Mouse (Mus musculus) testis, adult 2 months (tissue): ENCODE data around the gene Serinc5. TPM values are rescaled to one million over a fixed set of nuclear protein-coding genes. Genes with fewer than 3 reads are reported as not detected.

Source experiments
- H3K27ac ChIP-seq: fragments of 200-500 bp; 2 replicates; pipeline ENCODE4 v1.5.1; 2012; ENCODE audit warnings: low read depth, low read length; ENCODE audit not compliant: control insufficient read depth, insufficient read depth
- H3K27me3 ChIP-seq: fragments of 200-500 bp; 2 replicates; pipeline ENCODE4 v1.6.1; 2012; ENCODE audit warnings: mild to moderate bottlenecking, low read length, moderate library complexity; ENCODE audit not compliant: control insufficient read depth, insufficient read depth
- H3K36me3 ChIP-seq: fragments of 200-500 bp; 2 replicates; pipeline ENCODE4 v1.6.1; 2012; ENCODE audit warnings: mild to moderate bottlenecking, low read length; ENCODE audit not compliant: control insufficient read depth, insufficient read depth
- H3K4me1 ChIP-seq: fragments of 200-500 bp; 2 replicates; pipeline ENCODE4 v1.6.1; 2012; ENCODE audit warnings: low read length; ENCODE audit not compliant: control insufficient read depth, insufficient read depth
- H3K4me3 ChIP-seq: fragments of 200-500 bp; 2 replicates; pipeline ENCODE4 v1.5.1; 2012; ENCODE audit warnings: low read depth, mild to moderate bottlenecking, low read length, moderate library complexity, mixed read lengths; ENCODE audit not compliant: control insufficient read depth
- CTCF ChIP-seq: fragments of 200-500 bp; IDR thresholded peaks from 2 replicates; pipeline ENCODE4 v1.5.1; 2012; ENCODE audit warnings: low read depth, mild to moderate bottlenecking, inconsistent platforms, low read length, moderate library complexity; ENCODE audit not compliant: control insufficient read depth, insufficient read depth, insufficient replicate concordance
- POLR2A ChIP-seq: fragments of 200-500 bp; IDR thresholded peaks from 2 replicates; pipeline ENCODE4 v1.6.1; 2012; ENCODE audit warnings: low read depth, mild to moderate bottlenecking, inconsistent platforms, low read length, moderate library complexity; ENCODE audit not compliant: control insufficient read depth
- polyA plus RNA-seq: library from polyadenylated mRNA; depleted of rRNA; stranded (reverse); fragments of >200 nt; gene quantifications from 2 replicates; pipeline ENCODE4 v1.2.3, GENCODE M21; 2012

Gene Serinc5
- polyA plus RNA-seq, 1 experiment: 10.1 TPM

GRCm38 (mm10) chr13:92705016-92705535 is 94.2 kb downstream of the Serinc5 start:
- H3K27ac ChIP-seq: no peak overlapping the region
- H3K36me3 ChIP-seq: peaks cover 2% of the 10 kb centered on the region
- TF ChIP-seq CTCF (no peak), POLR2A (no peak)
- H3K27me3 ChIP-seq: no peaks in the 10 kb centered on the region
- H3K4me1 ChIP-seq: no peaks in the 10 kb centered on the region
- no peak overlapping the region for H3K4me3 ChIP-seq

- no peak overlapping the region for H3K4me3 ChIP-seq
- H3K4me1 ChIP-seq: no peaks in the 10 kb centered on the region
- H3K36me3 ChIP-seq: peaks cover 2% of the 10 kb centered on the region
- no peak for TF ChIP-seq CTCF
- no peak for TF ChIP-seq POLR2A
- H3K27ac ChIP-seq: no peak overlapping the region
- no peaks in the 10 kb centered on the region for H3K27me3 ChIP-seq
These were observed 95.6 kb downstream of the Serinc5 start for GRCm38 (mm10) chr13:92706342-92707061.

DNA sequence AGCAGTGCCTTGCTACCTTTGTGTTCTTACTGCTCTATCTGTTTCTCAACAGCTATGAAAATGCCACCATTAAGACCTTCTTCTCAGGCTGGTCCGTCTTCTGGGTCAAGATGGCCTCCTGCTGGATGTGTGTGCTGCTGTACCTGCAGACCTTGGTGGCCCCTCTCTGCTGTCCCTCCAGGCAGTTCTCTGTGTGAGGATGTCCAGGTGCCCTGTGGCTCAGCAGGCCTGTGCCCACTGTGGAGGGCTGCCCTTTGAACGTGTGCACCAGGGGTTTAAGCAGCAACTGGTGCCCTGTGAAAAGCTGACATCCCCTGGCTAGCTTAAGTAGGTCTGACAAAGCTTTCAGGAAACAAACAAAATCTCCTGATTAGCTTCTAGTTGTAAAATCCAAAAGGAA is 97.0 kb downstream of the Serinc5 start:
- H3K4me3 ChIP-seq: no peak overlapping the region
- peaks cover 2% of the 10 kb centered on the region for H3K36me3 ChIP-seq
- TF ChIP-seq POLR2A: no peak
- no peak for TF ChIP-seq CTCF
- H3K27me3 ChIP-seq: no peaks in the 10 kb centered on the region
- no peaks in the 10 kb centered on the region for H3K4me1 ChIP-seq
- no peak overlapping the region for H3K27ac ChIP-seq

DNA sequence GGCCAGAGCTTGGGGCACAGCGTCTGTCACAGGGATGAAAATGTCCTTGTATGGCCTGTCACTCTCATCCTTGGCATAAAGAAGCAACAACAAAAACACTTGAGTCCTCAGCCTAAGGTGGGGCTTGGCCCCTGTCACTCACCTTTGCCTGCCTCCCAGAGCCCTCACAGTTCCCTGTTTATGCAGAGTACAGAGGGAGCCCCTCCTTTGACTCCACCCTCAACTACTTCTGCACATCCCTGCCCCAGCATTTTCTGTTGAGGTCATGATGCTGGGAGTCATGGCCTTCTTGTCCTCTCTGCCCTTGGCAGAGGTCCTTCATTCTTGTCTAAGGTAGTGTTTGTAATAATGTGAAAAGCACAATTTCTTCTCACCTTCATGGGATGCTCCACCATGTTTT is 97.6 kb downstream of the Serinc5 start:
- Histone ChIP-seq H3K4me3 (no peak overlapping the region), H3K4me1 (no peaks in the 10 kb centered on the region), H3K36me3 (peaks cover 2% of the 10 kb centered on the region), H3K27me3 (no peaks in the 10 kb centered on the region), H3K27ac (no peak overlapping the region)
- TF ChIP-seq CTCF: no peak

DNA sequence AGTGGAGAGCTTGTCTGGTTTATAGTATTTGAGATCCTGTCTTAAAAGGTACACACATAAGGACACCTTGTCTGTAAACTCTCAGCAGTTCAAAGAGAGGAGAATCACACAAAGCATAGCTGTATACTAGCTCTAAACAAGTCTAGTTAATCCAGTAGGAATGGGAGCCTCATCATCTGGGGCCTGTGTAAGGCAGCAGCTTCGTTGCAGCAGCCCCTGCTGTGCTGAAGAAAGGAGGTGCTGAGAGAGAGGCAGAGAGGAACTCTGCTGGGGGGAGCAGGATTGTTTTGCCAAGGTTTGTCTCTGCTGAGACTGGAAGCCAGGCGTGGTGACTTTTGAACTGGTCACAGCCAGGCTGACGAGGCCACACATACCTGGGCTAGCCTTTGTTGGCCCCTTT is 98.6 kb downstream of the Serinc5 start:
- Histone ChIP-seq H3K27ac (no peak overlapping the region), H3K4me1 (no peaks in the 10 kb centered on the region), H3K4me3 (no peak overlapping the region), H3K27me3 (no peaks in the 10 kb centered on the region), H3K36me3 (peaks cover 2% of the 10 kb centered on the region)
- no peak for TF ChIP-seq POLR2A
- no peak for TF ChIP-seq CTCF

DNA sequence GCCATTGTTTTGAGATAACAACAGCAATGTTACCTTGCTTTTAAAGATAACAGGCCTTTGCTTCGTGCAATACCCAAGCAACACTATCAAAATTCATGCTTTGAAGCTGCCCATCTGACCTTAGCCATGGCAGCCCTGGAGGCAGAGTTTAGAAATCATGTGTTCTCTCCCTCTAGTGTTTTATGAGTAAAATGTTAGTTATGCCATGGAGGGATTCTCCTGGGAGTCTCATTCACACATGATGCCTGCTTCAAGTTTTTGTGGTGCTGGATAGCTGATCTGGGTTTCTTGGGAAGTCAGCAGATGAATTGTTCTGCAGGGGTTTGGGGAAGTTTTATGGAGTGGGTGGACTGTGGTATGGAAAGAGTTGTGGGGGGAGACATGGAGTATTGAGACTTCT is 99.5 kb downstream of the Serinc5 start:
- Histone ChIP-seq H3K4me1 (no peaks in the 10 kb centered on the region), H3K36me3 (peaks cover 2% of the 10 kb centered on the region), H3K4me3 (no peak overlapping the region), H3K27ac (no peak overlapping the region), H3K27me3 (no peaks in the 10 kb centered on the region)
- TF ChIP-seq CTCF (no peak), POLR2A (no peak)

GRCm38 (mm10) chr13:92711821-92712220 is 100.9 kb downstream of the Serinc5 start:
- Histone ChIP-seq H3K27me3 (no peaks in the 10 kb centered on the region), H3K27ac (no peak overlapping the region), H3K4me3 (no peak overlapping the region), H3K36me3 (no peaks in the 10 kb centered on the region), H3K4me1 (no peaks in the 10 kb centered on the region)
- no peak for TF ChIP-seq CTCF
- TF ChIP-seq POLR2A: no peak
